Mouse (Mus musculus) ES-Bruce4 (cell line): ENCODE measurements around the gene Nr2e1.

ENCODE experiments used
- CTCF ChIP-seq: IDR thresholded peaks from one replicate; pipeline ENCODE4 v1.8.1; 2011; ENCODE audit warnings: low read depth, low read length
- EP300 ChIP-seq: IDR thresholded peaks from 2 replicates; pipeline ENCODE4 v1.6.1; 2011; ENCODE audit warnings: low read depth, low read length; ENCODE audit not compliant: insufficient read depth
- POLR2A ChIP-seq: IDR thresholded peaks from one replicate; pipeline ENCODE4 v1.8.1; 2011; ENCODE audit warnings: low read length; ENCODE audit not compliant: insufficient read depth

DNA sequence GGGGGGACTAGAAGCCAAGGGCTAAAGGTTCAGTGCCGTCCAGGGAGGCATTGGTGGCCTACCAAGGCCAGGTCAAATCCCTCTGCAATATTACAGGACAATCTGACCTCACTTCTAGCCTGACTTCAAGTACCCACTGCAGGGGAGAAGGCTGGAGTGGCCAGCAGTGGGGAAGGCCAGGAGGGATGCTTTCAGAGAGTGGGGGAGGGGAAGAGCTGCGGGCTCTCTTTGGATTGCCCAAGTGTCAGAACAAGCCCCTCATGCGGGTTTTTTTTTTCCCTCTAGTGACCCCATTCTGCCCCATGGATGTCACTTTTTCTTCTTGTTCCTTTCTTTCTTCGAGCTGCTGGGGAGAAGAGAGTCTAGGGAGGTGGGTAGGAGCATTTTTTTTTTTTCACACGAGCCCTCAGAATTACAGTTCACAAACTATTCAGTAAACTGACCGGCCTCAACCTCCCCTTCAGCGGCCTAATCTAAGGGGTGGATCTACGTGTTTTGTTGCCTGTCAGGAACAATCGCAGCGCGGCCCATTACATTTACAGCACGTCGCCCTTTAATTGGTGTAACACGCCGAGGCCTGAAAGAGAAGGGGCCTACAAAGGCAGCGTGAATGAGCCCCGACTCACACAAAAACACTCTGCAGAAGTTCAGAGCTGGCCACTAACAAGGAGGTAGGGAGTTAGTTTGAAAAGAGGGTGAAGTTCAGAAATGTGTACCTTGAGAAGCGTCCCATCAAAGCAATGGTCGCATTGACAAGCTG, 47.3 kb upstream of the Nr2e1 start:
- TF ChIP-seq CTCF (no peak), POLR2A (no peak), EP300 (no peak)
